Mouse (Mus musculus) urinary bladder, adult 18-20 months (tissue): ENCODE measurements around the gene Pld5.

ENCODE experiments used
- DNase-seq, 2 experiments: peaks; one replicate each; pipeline ENCODE4 v3.0.0; 2022; ENCODE audit warnings: low spot score in 2 of 2, mixed read lengths in 2 of 2

The Pld5 gene

GRCm38 (mm10) chr1:176167784-176168183 lies 107.3 kb downstream of the Pld5 start:
- DNase-seq: no peak

- DNase-seq: no peak
Measured at GRCm38 (mm10) chr1:176167114-176167513, 108.0 kb downstream of the Pld5 start.

DNA sequence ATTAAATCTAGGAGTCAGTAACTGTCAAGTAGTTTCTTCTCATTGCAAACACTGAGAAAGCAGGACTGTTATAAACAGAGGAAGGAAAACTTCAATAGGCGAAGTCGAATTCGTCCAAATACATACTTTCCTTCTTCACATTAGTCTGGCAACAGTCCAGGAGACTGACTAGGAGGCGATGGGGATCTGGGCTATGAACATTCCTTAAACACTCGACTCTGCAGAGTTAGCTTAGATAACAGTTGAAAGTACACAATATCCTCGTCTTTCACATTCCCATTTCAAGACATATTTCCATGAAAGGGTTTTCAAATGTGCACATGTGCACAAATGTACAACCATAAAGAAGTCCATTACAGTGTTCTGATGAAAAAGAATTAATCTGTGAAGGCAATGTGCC lies 129.8 kb downstream of the Pld5 start:
- DNase-seq: no peak

DNA sequence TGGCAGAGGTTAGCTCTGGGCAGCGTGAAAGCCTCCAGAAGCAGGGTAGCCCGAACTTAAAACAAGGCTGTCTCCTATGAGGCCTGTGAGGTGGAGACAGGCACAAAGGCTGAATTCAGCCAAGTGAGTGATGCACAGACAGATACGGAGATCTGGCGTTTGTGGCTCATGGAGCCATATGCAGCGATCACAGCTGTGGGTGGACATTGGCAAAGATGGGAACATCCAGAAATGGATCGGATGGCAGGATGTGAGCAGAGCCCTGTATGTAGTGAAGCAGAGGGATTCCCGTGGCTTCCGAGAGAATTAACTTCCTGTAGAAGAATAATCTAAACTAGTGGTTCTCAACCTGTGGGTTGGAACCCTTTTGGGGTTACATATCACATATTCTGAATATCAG lies 140.7 kb downstream of the Pld5 start:
- DNase-seq: no peak

DNA sequence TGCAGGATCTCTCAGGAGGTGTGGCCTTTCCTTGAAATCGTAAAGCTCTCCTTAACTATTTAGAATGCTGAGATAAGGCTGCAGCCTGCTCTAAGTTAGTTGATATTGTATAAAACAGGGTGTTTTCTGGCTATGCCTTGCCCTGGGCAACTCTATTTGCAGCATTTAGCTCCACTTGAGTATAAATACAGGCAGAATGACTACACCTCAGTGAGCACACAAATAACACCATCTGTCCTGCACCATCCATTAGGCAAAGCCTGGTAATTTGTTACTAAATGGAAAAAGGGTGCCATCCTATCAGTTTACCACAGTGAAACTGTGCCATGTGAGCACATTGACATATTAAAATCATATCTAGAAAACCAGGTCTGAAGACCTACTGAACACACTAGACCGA lies 149.3 kb downstream of the Pld5 start:
- no peak for DNase-seq

- no peak for DNase-seq
Measured at GRCm38 (mm10) chr1:176124441-176124840, 150.7 kb downstream of the Pld5 start.

- DNase-seq: no peak
Measured at GRCm38 (mm10) chr1:176123781-176124180, 151.3 kb downstream of the Pld5 start.

GRCm38 (mm10) chr1:176115604-176116003 lies 159.5 kb downstream of the Pld5 start:
- DNase-seq: no peak

- no peak for DNase-seq
Measured at GRCm38 (mm10) chr1:176098685-176099320, 176.3 kb downstream of the Pld5 start.

DNA sequence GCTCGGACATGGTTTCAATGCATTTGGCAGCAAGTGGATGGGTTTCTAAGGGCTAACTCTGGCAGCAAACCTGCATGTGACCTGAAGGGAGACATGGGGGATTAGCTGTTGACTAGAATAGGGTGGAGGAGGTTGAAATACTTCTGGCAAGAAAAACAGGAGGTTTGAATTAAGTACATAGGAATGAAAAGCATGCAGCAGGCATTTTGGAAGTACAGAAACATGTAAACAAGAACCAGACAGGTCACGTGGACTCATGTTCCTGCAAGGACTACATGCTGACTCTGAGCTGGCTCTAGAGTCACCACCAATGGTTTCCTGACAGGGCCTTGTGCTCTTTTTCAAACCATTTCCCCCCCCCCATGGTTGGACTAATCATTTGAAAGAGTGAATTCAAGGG lies 183.0 kb downstream of the Pld5 start:
- DNase-seq: no peak

GRCm38 (mm10) chr1:176089382-176089781 lies 185.7 kb downstream of the Pld5 start:
- DNase-seq: no peak

DNA sequence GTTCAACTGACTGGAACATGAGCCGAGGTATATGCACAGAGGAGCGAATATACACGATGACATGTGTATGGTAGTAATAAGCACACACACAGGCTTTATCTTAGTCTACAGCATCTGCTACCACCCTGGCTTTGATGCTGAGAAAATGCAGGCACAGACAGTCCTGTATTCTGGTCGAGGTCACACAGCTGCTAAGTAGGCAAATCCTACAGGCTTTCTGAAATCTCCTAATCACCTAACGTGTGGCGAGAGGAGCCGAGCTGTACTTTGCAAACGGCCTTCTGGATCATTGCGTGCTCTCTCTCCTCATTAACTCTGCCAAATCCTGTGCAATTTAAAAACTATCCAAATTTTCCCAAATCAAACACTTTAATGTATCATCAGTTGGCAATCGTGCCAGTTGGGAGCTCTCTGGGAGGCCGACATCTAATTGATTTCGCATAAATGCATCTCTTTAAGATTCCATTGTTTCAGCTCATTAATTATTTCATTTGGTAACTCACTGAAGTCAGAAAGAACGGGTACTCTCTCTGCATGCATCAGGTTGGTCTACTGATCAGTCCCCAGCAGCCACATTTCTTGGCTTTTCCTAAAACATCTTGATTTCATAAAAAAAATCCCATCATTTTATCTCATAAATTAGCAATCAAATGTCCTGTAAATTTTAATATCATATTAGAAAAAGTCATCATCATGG lies 189.0 kb downstream of the Pld5 start:
- no peak for DNase-seq

GRCm38 (mm10) chr1:176082306-176082705 lies 192.8 kb downstream of the Pld5 start:
- no peak for DNase-seq

GRCm38 (mm10) chr1:176080969-176081368 lies 194.1 kb downstream of the Pld5 start:
- no peak for DNase-seq

GRCm38 (mm10) chr1:176078410-176078809 lies 196.7 kb downstream of the Pld5 start:
- DNase-seq: no peak

GRCm38 (mm10) chr1:176076799-176077198 lies 198.3 kb downstream of the Pld5 start:
- DNase-seq: no peak

DNA sequence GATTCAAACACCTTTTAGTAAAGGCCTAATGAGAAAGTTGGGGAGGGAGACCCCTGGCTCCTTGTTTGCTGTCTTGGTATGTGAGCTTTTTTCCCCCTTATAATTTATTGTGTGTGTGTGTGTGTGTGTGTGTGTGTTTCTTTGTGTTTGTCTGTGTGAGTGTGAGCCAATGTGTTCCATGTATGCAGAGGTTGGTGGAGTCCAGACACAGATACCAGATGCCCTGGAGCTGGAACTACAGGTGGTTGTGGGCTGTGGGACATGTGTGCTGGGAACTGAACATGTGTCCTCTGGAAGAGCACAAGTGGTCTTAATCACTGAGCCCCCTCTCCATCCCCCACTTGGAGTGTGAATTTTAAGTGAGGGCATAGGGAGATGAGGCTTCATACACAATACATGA lies 199.3 kb downstream of the Pld5 start:
- no peak for DNase-seq

DNA sequence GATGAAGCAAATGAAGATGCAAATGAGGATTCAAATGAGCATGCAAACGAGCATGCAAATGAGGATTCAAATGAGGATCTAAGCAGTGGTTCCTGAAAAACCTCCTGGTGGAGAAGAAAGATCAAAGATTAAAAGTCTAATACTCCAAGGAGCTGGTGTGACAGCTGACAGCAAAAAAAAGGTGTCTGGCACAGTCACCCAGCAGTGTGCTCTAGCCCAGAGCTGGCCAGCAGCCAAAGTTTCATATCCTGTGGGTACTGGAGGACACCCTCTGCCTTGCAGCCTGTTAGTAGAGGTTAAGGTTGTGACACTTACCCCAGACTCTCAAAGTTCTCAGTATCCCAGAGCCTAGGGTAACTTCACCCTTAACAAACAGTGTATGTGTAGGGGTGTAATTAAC lies 199.7 kb downstream of the Pld5 start:
- no peak for DNase-seq

DNA sequence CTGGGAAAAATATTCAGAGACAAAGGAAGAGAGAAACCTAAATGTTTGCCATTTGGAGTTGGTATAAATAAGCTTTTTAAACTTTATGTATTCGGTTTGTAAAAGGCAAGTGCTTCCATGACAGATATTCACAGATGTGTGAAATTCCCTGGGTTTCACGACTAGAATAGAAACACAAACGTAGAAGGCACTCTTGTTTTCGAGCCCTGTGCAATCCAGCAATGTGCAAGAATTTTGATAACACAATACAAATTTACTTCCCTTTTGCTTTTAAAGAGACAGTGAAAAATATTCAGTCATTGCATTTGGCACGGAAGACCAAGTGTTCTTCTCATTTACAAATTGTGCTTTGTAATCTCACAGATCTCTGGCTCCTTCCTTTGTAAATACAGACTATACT lies 200.6 kb downstream of the Pld5 start:
- DNase-seq: no peak

DNA sequence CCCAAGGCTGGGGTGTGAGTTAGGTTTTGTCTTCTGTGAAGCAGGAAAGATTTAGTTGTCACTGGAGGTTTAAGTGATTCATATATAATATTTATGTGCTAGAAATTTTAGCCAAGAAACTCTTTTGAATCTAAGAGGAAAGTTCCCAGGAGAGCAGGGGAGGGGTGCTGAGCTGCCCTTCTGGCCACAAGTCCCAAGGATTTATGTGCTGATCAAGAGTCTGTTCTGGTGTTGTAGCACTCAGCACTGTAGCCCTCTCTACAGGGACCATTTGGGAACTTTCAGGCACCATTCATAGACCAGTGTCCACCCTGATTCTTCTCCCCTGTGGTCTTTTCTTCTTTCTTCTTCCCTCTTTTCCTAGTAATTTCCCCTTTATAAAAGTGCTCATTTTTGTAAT lies 209.8 kb downstream of the Pld5 start:
- no peak for DNase-seq

DNA sequence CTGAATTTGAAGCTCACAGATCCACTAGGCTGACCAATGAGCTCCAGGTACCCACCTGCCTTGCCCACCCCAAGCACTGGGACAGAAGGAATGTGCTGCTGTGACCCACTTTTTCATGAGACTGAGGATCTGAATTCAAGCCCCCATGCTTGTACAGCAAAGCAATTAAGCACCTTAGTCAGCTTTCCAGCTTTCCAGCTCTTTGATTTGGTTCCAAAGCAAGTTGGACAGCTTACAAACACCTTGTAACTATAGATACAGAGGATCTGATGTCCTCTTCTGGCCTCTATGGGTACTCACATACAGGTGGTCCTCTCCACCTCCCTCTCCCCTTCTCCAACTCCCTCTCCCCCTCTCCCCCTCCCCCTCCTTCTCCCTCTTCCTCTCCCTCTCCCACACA lies 210.6 kb downstream of the Pld5 start:
- DNase-seq: no peak

- DNase-seq: no peak
Measured at GRCm38 (mm10) chr1:176053653-176054052, 221.5 kb downstream of the Pld5 start.

DNA sequence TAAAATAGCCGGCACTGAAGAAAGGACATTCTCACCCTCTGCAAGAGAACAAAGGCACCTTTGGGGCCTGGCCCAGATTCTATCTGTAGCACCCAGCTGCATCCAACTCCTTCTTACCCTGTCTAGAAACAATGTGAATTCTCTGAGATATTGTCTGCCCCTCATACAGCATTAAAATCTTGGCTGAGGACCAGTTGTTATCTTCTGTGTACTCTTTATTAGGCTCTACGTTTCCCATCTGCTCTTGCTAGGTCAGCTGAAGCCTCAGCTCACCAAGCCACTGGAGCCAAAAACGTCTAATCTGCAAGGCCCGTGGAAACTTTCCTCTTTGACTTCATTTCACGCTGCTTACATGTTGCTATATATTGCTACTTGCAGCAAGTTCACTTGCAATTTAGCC lies 228.1 kb downstream of the Pld5 start:
- no peak for DNase-seq

- no peak for DNase-seq
Measured at GRCm38 (mm10) chr1:176046375-176046774, 228.7 kb downstream of the Pld5 start.
